ENCODE assay signal across 8 mouse cellular contexts in the genomic region with DNA sequence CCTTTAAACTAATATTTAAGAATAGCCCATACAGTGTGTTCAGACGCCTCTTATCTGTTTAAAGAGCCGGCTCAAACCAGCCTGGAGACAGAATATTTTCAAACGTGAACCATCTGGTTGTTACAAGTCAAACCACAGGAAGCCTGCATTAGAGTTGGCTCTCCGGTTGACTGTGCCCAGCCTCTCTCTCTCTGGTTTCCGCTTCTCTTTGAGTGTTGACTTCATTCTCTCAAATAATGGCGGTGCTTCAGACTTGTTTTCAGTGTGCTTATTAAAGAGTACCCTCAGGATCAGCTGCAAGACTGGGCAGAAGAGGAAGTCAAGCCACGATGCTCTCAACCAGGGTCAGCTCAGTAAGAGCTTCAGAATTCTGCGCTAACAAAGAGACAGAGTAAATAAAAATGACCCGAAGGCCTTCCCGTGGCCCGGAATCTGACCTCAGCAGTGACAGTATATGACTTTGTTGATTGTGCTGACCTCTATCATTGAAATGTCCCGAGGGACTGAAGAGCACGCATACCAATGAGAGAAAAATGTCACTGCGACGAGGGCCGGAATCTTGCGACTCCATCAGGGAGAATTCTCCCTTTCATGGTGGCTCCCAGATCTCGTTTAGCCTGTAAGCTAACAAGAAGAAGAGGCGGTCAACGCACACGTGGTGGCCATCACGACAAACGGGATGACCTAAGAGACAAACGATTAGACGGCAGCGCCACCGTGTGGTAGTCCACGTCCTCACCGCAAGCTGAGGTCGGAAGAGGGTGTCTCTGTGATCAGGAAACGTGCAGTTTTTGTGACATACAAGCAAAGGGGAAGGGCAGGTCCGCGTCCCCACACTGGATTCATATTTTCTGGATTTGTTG. TPM values are rescaled to one million over a fixed set of nuclear protein-coding genes. Genes with fewer than 3 reads are reported as not detected.
A peak's percentile ranks its signal among the peaks of the same experiment; 100 is the strongest.
DNase-seq lines count a peak whose midpoint lies in the region; ATAC-seq lines count a peak whose summit lies in the region.

No protein-coding gene starts in this region.

- ATAC-seq in hindbrain, embryonic 15.5 days (ENCODE audit: low FRiP score, low read depth), result peak; percentile 72

- H3K9me3 ChIP-seq in hindbrain, embryonic 15.5 days, result no peaks in the 10 kb centered on the region

- no peaks in the 10 kb centered on the region for H3K36me3 ChIP-seq in hindbrain, embryonic 15.5 days

- H3K4me3 ChIP-seq in hindbrain, embryonic 15.5 days, result peak overlapping the region; percentile 31

- 18% methylated on average over 33 of the region's 33 CpGs for WGBS in hindbrain, embryonic 15.5 days

- peak overlapping the region; percentile 21 for H3K9ac ChIP-seq in hindbrain, embryonic 15.5 days

- H3K27me3 ChIP-seq in hindbrain, embryonic 15.5 days, result 0 out of 2 replicates have a peak, but pooled peaks cover 3% of the 10 kb centered on the region

- peak overlapping the region; percentile 58 for H3K4me2 ChIP-seq in hindbrain, embryonic 15.5 days

- H3K4me1 ChIP-seq in hindbrain, embryonic 15.5 days (replicated peaks), result peaks cover 18% of the 10 kb centered on the region

- peak; percentile 85 for DNase-seq in R1 (ENCODE audit: low read depth, low spot score)
- peak; percentile 92 to 93 for DNase-seq in cerebellum, postnatal 36 days
- DNase-seq in frontal cortex, postnatal 36 days (ENCODE audit: low spot score in 2 of 2), result peak; percentile 87 to 90
- DNase-seq in layer of hippocampus, postnatal 36 days, result peak; percentile 79 to 88
- DNase-seq in lung, postnatal 36 days, result peak; percentile 95
- DNase-seq in retina, embryonic 14.5 days (ENCODE audit: low spot score), result peak; percentile 97
- peak; percentile 88 to 92 for DNase-seq in thymus, postnatal 36 days

- H3K27ac ChIP-seq in hindbrain, embryonic 15.5 days (replicated peaks), result no peak overlapping the region

RNA-seq across cellular contexts. Expression of gene Cpsf6, which starts 55.3 kb away (rescaled TPM):
- 123 and 126 TPM in 2 replicates for polyA plus RNA-seq in hindbrain, embryonic 15.5 days (2015; fragmentation: Nextera tagmentation; extraction: Ambion mirVana)
- 100 to 1,000 TPM; 119 TPM for total RNA-seq in layer of hippocampus, postnatal 36 days (2021)
